Mouse (Mus musculus): Measurements from ENCODE around the gene Mlxipl.
"Not testable (repeated sequence)": the region's sequence is repeated elsewhere in the genome, so short reads cannot be mapped to it uniquely, and the experiment has no call there.

Gene Mlxipl

GRCm38 (mm10) chr5:135089653-135090052, at the start of gene Mlxipl:
Gene Mlxipl, plus strand, starts transcription at chr5:135089890.
- no peak for DNase-seq

- DNase-seq = no peak
These were observed 49.6 kb upstream of the Mlxipl start for GRCm38 (mm10) chr5:135040059-135040458.

GRCm38 (mm10) chr5:135040777-135041176, 48.9 kb upstream of the Mlxipl start:
- DNase-seq = no peak

- no peak for DNase-seq
These were observed 47.4 kb upstream of the Mlxipl start for GRCm38 (mm10) chr5:135042105-135042788.

- DNase-seq = no peak
These were observed 45.1 kb upstream of the Mlxipl start for GRCm38 (mm10) chr5:135044575-135044974.

GRCm38 (mm10) chr5:135048539-135048938, 41.2 kb upstream of the Mlxipl start:
- DNase-seq = no peak

GRCm38 (mm10) chr5:135049268-135049667, 40.4 kb upstream of the Mlxipl start:
- not testable (repeated sequence) for DNase-seq

- DNase-seq = no peak
These were observed 36.3 kb upstream of the Mlxipl start for GRCm38 (mm10) chr5:135053356-135053755.

- peak; percentile 98 for DNase-seq
These were observed 25.9 kb upstream of the Mlxipl start, which contains the start of gene Dnajc30 for GRCm38 (mm10) chr5:135063629-135064381. Gene Dnajc30, plus strand, starts transcription at chr5:135064202.

- no peak for DNase-seq
These were observed 25.3 kb upstream of the Mlxipl start for GRCm38 (mm10) chr5:135064382-135064766.

- not testable (repeated sequence) for DNase-seq
These were observed 24.7 kb upstream of the Mlxipl start, which contains the start of gene Bud23 for GRCm38 (mm10) chr5:135064909-135065446. Gene Bud23, minus strand, starts transcription at chr5:135064959.

- DNase-seq = no peak
These were observed 23.7 kb upstream of the Mlxipl start for GRCm38 (mm10) chr5:135066008-135066407.

GRCm38 (mm10) chr5:135070448-135070847, 19.2 kb upstream of the Mlxipl start:
- DNase-seq = no peak

GRCm38 (mm10) chr5:135072061-135072460, 17.6 kb upstream of the Mlxipl start:
- no peak for DNase-seq

- no peak for DNase-seq
These were observed 17.0 kb upstream of the Mlxipl start for GRCm38 (mm10) chr5:135072720-135073119.

- DNase-seq = no peak
These were observed 16.1 kb upstream of the Mlxipl start for GRCm38 (mm10) chr5:135073349-135074150.

GRCm38 (mm10) chr5:135075655-135076054, 14.0 kb upstream of the Mlxipl start:
- no peak for DNase-seq

GRCm38 (mm10) chr5:135076368-135076767, 13.3 kb upstream of the Mlxipl start:
- DNase-seq = no peak

GRCm38 (mm10) chr5:135076931-135077505, 12.7 kb upstream of the Mlxipl start:
- peak; percentile 64 for DNase-seq

- DNase-seq = peak; percentile 95
These were observed 11.9 kb upstream of the Mlxipl start, which contains the start of gene Vps37d for GRCm38 (mm10) chr5:135077564-135078481. Gene Vps37d, minus strand, starts transcription at chr5:135078266.

GRCm38 (mm10) chr5:135078482-135078810, 11.2 kb upstream of the Mlxipl start:
- DNase-seq = no peak

GRCm38 (mm10) chr5:135079578-135079977, 10.1 kb upstream of the Mlxipl start:
- DNase-seq = no peak
